Mouse (Mus musculus): Measurements from ENCODE around the gene Fam166b. TPM values are rescaled to one million over a fixed set of nuclear protein-coding genes. Genes with fewer than 3 reads are reported as not detected.

The Fam166b gene
- under 1 TPM in 1 of 2 experiments, not detected in 1; 0.12 TPM for polyA plus RNA-seq (2012; fragmentation: generic; extraction: Trizol)

GRCm38 (mm10) chr4:43428946-43429345 is at the start of gene Fam166b:
Gene Fam166b (minus strand): TSS chr4:43429134.

GRCm38 (mm10) chr4:43454041-43454836 is 25.3 kb upstream of the Fam166b start, which contains the start of gene Cd72:
Gene Cd72 (minus strand): TSS chr4:43454628.

GRCm38 (mm10) chr4:43441639-43442038 is 12.7 kb upstream of the Fam166b start, which contains the start of gene Tesk1:
Gene Tesk1 (plus strand): TSS chr4:43441939.

GRCm38 (mm10) chr4:43381408-43382154 is 47.4 kb downstream of the Fam166b start, which contains the start of gene Rusc2:
Gene Rusc2 (plus strand): TSS chr4:43381979.

Other genes with a start within 250 kb of the Fam166b start
- under 1 TPM; 0.02 to 0.24 TPM for gene Atp8b5, start 162.0 kb downstream of the Fam166b start, polyA plus RNA-seq (2012; fragmentation: generic; extraction: Trizol)
- gene Rusc2, start 47.2 kb downstream of the Fam166b start, polyA plus RNA-seq (2012; fragmentation: generic; extraction: Trizol): 10 to 100 TPM in 1 of 2 experiments, 1 to 10 TPM in 1; 5.0 to 18.4 TPM
- 10 to 100 TPM; 25.8 to 40.4 TPM for gene Tesk1, start 12.8 kb upstream of the Fam166b start, polyA plus RNA-seq (2012; fragmentation: generic; extraction: Trizol)
- gene Cd72, start 25.5 kb upstream of the Fam166b start, polyA plus RNA-seq (2012; fragmentation: generic; extraction: Trizol): 1 to 10 TPM in 1 of 2 experiments, under 1 TPM in 1; 0.41 to 1.7 TPM
- gene Sit1, start 54.6 kb upstream of the Fam166b start, polyA plus RNA-seq (2012; fragmentation: generic; extraction: Trizol): not detected
- gene Ccdc107, start 63.8 kb upstream of the Fam166b start, polyA plus RNA-seq (2012; fragmentation: generic; extraction: Trizol): 100 to 1,000 TPM; 103 to 155 TPM
- gene Arhgef39, start 70.6 kb upstream of the Fam166b start, polyA plus RNA-seq (2012; fragmentation: generic; extraction: Trizol): 10 to 100 TPM in 1 of 2 experiments, 1 to 10 TPM in 1; 7.5 to 26.7 TPM
- gene Car9, start 77.8 kb upstream of the Fam166b start, polyA plus RNA-seq (2012; fragmentation: generic; extraction: Trizol): 10 to 100 TPM in 1 of 2 experiments, under 1 TPM in 1; 0.13 to 14.9 TPM
- gene Tpm2, start 94.6 kb upstream of the Fam166b start, polyA plus RNA-seq (2012; fragmentation: generic; extraction: Trizol): 100 to 1,000 TPM; 317 to 365 TPM
- gene Creb3, start 133.2 kb upstream of the Fam166b start, polyA plus RNA-seq (2012; fragmentation: generic; extraction: Trizol): 10 to 100 TPM; 42.0 to 72.5 TPM
- gene Tln1, start 133.6 kb upstream of the Fam166b start, polyA plus RNA-seq (2012; fragmentation: generic; extraction: Trizol): 100 to 1,000 TPM in 1 of 2 experiments, 10 to 100 TPM in 1; 65.6 to 138 TPM
- 10 to 100 TPM in 1 of 2 experiments, 1 to 10 TPM in 1; 8.5 to 22.7 TPM for gene Rgp1, start 149.6 kb upstream of the Fam166b start, polyA plus RNA-seq (2012; fragmentation: generic; extraction: Trizol)
- gene Gba2, start 149.7 kb upstream of the Fam166b start, polyA plus RNA-seq (2012; fragmentation: generic; extraction: Trizol): 10 to 100 TPM in 1 of 2 experiments, 1 to 10 TPM in 1; 2.0 to 10.2 TPM
- under 1 TPM in 1 of 2 experiments, not detected in 1; 0.09 TPM for gene Msmp, start 155.4 kb upstream of the Fam166b start, polyA plus RNA-seq (2012; fragmentation: generic; extraction: Trizol)
- gene Npr2, start 202.8 kb upstream of the Fam166b start, polyA plus RNA-seq (2012; fragmentation: generic; extraction: Trizol): 10 to 100 TPM in 1 of 2 experiments, 1 to 10 TPM in 1; 5.4 to 63.4 TPM
- under 1 TPM; 0.02 to 0.26 TPM for gene Spag8, start 224.5 kb upstream of the Fam166b start, polyA plus RNA-seq (2012; fragmentation: generic; extraction: Trizol)
- 100 to 1,000 TPM in 1 of 2 experiments, 10 to 100 TPM in 1; 99.0 to 148 TPM for gene Hint2, start 227.3 kb upstream of the Fam166b start, polyA plus RNA-seq (2012; fragmentation: generic; extraction: Trizol)
- gene Tmem8b, start 239.8 kb upstream of the Fam166b start, polyA plus RNA-seq (2012; fragmentation: generic; extraction: Trizol): 1 to 10 TPM in 1 of 2 experiments, under 1 TPM in 1; 0.16 to 3.7 TPM
- 1 to 10 TPM; 3.9 to 6.0 TPM for gene Fam221b, start 240.0 kb upstream of the Fam166b start, polyA plus RNA-seq (2012; fragmentation: generic; extraction: Trizol)

All from C3H10T1/2 (cell line).